Mouse (Mus musculus) left cerebral cortex, adult 8-10 months (tissue): ENCODE results near the gene Necab2. TPM values are rescaled to one million over a fixed set of nuclear protein-coding genes. Genes with fewer than 3 reads are reported as not detected.

ENCODE experiments used
- DNase-seq, 2 experiments: peaks; one replicate each; pipeline ENCODE4 v3.0.0; 2022; ENCODE audit warnings: low spot score in 2 of 2
- total RNA-seq, 4 experiments: library from RNA; stranded (reverse); gene quantifications; 2 replicates each; pipeline ENCODE4 v1.2.4; 2022

Gene Necab2
- total RNA-seq, 4 experiments from 2014 or later, result 91.8 to 100.0 (median 96.7) TPM

- no peak for DNase-seq
Measured at GRCm38 (mm10) chr8:119428350-119428740, 18.2 kb upstream of the Necab2 start.

- DNase-seq, result no peak
Measured at GRCm38 (mm10) chr8:119428766-119429327, 17.7 kb upstream of the Necab2 start.

GRCm38 (mm10) chr8:119429552-119429951 is 17.0 kb upstream of the Necab2 start:
- no peak for DNase-seq

- DNase-seq, result no peak
Measured at GRCm38 (mm10) chr8:119430250-119430649, 16.3 kb upstream of the Necab2 start.

- DNase-seq, result no peak
Measured at GRCm38 (mm10) chr8:119430690-119431089, 15.8 kb upstream of the Necab2 start.

- no peak for DNase-seq
Measured at GRCm38 (mm10) chr8:119432372-119432771, 14.1 kb upstream of the Necab2 start.

- DNase-seq, result no peak
Measured at GRCm38 (mm10) chr8:119433582-119434174, 12.8 kb upstream of the Necab2 start, which contains the start of gene Osgin1. Gene Osgin1, plus strand, starts transcription at chr8:119434124.

- no peak for DNase-seq
Measured at GRCm38 (mm10) chr8:119434569-119434968, 11.9 kb upstream of the Necab2 start.

GRCm38 (mm10) chr8:119435527-119435926 is 11.0 kb upstream of the Necab2 start:
- no peak for DNase-seq

- no peak for DNase-seq
Measured at GRCm38 (mm10) chr8:119436331-119436730, 10.2 kb upstream of the Necab2 start.

GRCm38 (mm10) chr8:119436933-119437332 is 9.6 kb upstream of the Necab2 start:
- DNase-seq, result no peak

GRCm38 (mm10) chr8:119437506-119437905 is 9.0 kb upstream of the Necab2 start:
- DNase-seq, result no peak

GRCm38 (mm10) chr8:119438876-119439275 is 7.6 kb upstream of the Necab2 start:
- no peak for DNase-seq

- DNase-seq, result no peak
Measured at GRCm38 (mm10) chr8:119439424-119439823, 7.1 kb upstream of the Necab2 start.

- no peak for DNase-seq
Measured at GRCm38 (mm10) chr8:119439893-119440249, 6.6 kb upstream of the Necab2 start.

- DNase-seq, result peak in 1 of 2 experiments; percentile 54
Measured at GRCm38 (mm10) chr8:119440250-119440951, 6.1 kb upstream of the Necab2 start.

- no peak for DNase-seq
Measured at GRCm38 (mm10) chr8:119440952-119441270, 5.6 kb upstream of the Necab2 start.

GRCm38 (mm10) chr8:119442013-119442412 is 4.5 kb upstream of the Necab2 start:
- no peak for DNase-seq

GRCm38 (mm10) chr8:119442970-119443369 is 3.5 kb upstream of the Necab2 start:
- DNase-seq, result no peak

GRCm38 (mm10) chr8:119446990-119447780 is 666 bp downstream of the Necab2 start:
- DNase-seq, result no peak

- no peak for DNase-seq
Measured at GRCm38 (mm10) chr8:119447781-119448170, 1.3 kb downstream of the Necab2 start.

GRCm38 (mm10) chr8:119449627-119450026 is 3.1 kb downstream of the Necab2 start:
- peak; percentile 47 to 79 for DNase-seq
